In genomic region chr11:64386333-64386732, GRCm38 (mm10) we compare ENCODE assay signal across 16 mouse cellular contexts. TPM values are rescaled to one million over a fixed set of nuclear protein-coding genes. Genes with fewer than 3 reads are reported as not detected.
"Had no signal": no experiment of that assay in that cellular context is flagged by ENCODE, and none has a peak within 500 bp of the region (broad histone marks: within the 10 kb centered on the region; RNA-seq: fewer than 3 reads in every experiment).

No protein-coding gene starts in this region.

- H3K27ac ChIP-seq: neural tube, embryonic 13.5 days; neural tube, embryonic 15.5 days; stomach, embryonic 15.5 days; stomach, postnatal 0 days had no signal

- H3K4me3 ChIP-seq: neural tube, embryonic 13.5 days; neural tube, embryonic 15.5 days; stomach, embryonic 15.5 days had no signal

- DNase-seq: right cerebral cortex, adult 18-20 months; right cerebral cortex, postnatal 14 days; right cerebral cortex, postnatal 25 days; right cerebral cortex, postnatal 4 days; spleen, adult 18-20 months; thymus, adult 18-20 months; thymus, adult 2 months; thymus, postnatal 14 days; thymus, postnatal 25 days; thymus, postnatal 36 days; thymus, postnatal 4 days had no signal

RNA-seq across cellular contexts. Expression of gene Hs3st3a1, which starts 48.8 kb away (rescaled TPM):
- total RNA-seq: neutrophil, adult 5-6 weeks had no signal

RNA-seq across cellular contexts. Expression of gene F930015N05Rik, which starts 50.1 kb away (rescaled TPM):
- total RNA-seq: neutrophil, adult 5-6 weeks had no signal
